Mouse (Mus musculus): Measurements from ENCODE around the gene Xpo6. TPM values are rescaled to one million over a fixed set of nuclear protein-coding genes. Genes with fewer than 3 reads are reported as not detected.

Gene Xpo6
- polyA plus RNA-seq, 1 experiment from 2014 or later = 44.3 TPM

- no peaks in the 10 kb centered on the region for H3K27me3 ChIP-seq (ENCODE audit: control insufficient read depth, insufficient read depth, low read length)
- peak overlapping the region; percentile 4; the same call in 1 of the 2 replicates for H3K27ac ChIP-seq (ENCODE audit: low read depth, low read length)
- WGBS (ENCODE audit: insufficient replicate concordance) = 20% methylated on average over 3 of the region's 3 CpGs
- H3K4me3 ChIP-seq (ENCODE audit: low read depth, low read length) = no peak overlapping the region
- H3K4me1 ChIP-seq (ENCODE audit: control insufficient read depth, insufficient read depth, low read length) = no peaks in the 10 kb centered on the region; the same call in 1 of the 2 replicates
- H3K9ac ChIP-seq (ENCODE audit: low read depth, low read length) = no peak overlapping the region
- H3K9me3 ChIP-seq (replicated peaks; ENCODE audit: control insufficient read depth, low read length) = no peaks in the 10 kb centered on the region
- peaks cover 5% of the 10 kb centered on the region; the same call in 1 of the 2 replicates for H3K36me3 ChIP-seq (ENCODE audit: control insufficient read depth, insufficient read depth, low read length)
- ATAC-seq (replicated peaks; ENCODE audit: insufficient number of reproducible peaks, low FRiP score, low TSS enrichment) = no peak
- no peak overlapping the region for H3K4me2 ChIP-seq
These were observed 32.9 kb downstream of the Xpo6 start for GRCm38 (mm10) chr7:126167426-126167825.

- Histone ChIP-seq H3K4me1 (ENCODE audit: control insufficient read depth, insufficient read depth, low read length) (no peaks in the 10 kb centered on the region; the same call in 1 of the 2 replicates), H3K9ac (ENCODE audit: low read depth, low read length) (no peak overlapping the region), H3K9me3 (replicated peaks; ENCODE audit: control insufficient read depth, low read length) (no peaks in the 10 kb centered on the region), H3K4me2 (no peak overlapping the region), H3K36me3 (ENCODE audit: control insufficient read depth, insufficient read depth, low read length) (peaks cover 3% of the 10 kb centered on the region; the same call in 1 of the 2 replicates), H3K27ac (ENCODE audit: low read depth, low read length) (no peak overlapping the region), H3K27me3 (ENCODE audit: control insufficient read depth, insufficient read depth, low read length) (no peaks in the 10 kb centered on the region), H3K4me3 (ENCODE audit: low read depth, low read length) (no peak overlapping the region)
- ATAC-seq (replicated peaks; ENCODE audit: insufficient number of reproducible peaks, low FRiP score, low TSS enrichment) = no peak
These were observed 33.7 kb downstream of the Xpo6 start for GRCm38 (mm10) chr7:126166571-126166970.

- Histone ChIP-seq H3K9me3 (replicated peaks; ENCODE audit: control insufficient read depth, low read length) (no peaks in the 10 kb centered on the region), H3K36me3 (ENCODE audit: control insufficient read depth, insufficient read depth, low read length) (peaks cover 6% of the 10 kb centered on the region), H3K4me1 (ENCODE audit: control insufficient read depth, insufficient read depth, low read length) (no peaks in the 10 kb centered on the region), H3K4me3 (ENCODE audit: low read depth, low read length) (no peak overlapping the region), H3K9ac (ENCODE audit: low read depth, low read length) (no peak overlapping the region), H3K27ac (ENCODE audit: low read depth, low read length) (no peak overlapping the region), H3K4me2 (no peak overlapping the region), H3K27me3 (ENCODE audit: control insufficient read depth, insufficient read depth, low read length) (no peaks in the 10 kb centered on the region)
- ATAC-seq (replicated peaks; ENCODE audit: insufficient number of reproducible peaks, low FRiP score, low TSS enrichment) = no peak
- WGBS (ENCODE audit: insufficient replicate concordance) = 89% methylated on average over 3 of the region's 3 CpGs
These were observed 42.1 kb downstream of the Xpo6 start for GRCm38 (mm10) chr7:126158238-126158637.

- Histone ChIP-seq H3K9me3 (replicated peaks; ENCODE audit: control insufficient read depth, low read length) (no peaks in the 10 kb centered on the region), H3K27me3 (ENCODE audit: control insufficient read depth, insufficient read depth, low read length) (no peaks in the 10 kb centered on the region), H3K9ac (ENCODE audit: low read depth, low read length) (no peak overlapping the region), H3K4me2 (no peak overlapping the region), H3K27ac (ENCODE audit: low read depth, low read length) (no peak overlapping the region), H3K4me1 (ENCODE audit: control insufficient read depth, insufficient read depth, low read length) (no peaks in the 10 kb centered on the region), H3K36me3 (ENCODE audit: control insufficient read depth, insufficient read depth, low read length) (peaks cover 8% of the 10 kb centered on the region), H3K4me3 (ENCODE audit: low read depth, low read length) (no peak overlapping the region)
- no peak for ATAC-seq (replicated peaks; ENCODE audit: insufficient number of reproducible peaks, low FRiP score, low TSS enrichment)
- 90% methylated on average over 1 of the region's 1 CpGs for WGBS (ENCODE audit: insufficient replicate concordance)
These were observed 44.6 kb downstream of the Xpo6 start for GRCm38 (mm10) chr7:126155746-126156145.

GRCm38 (mm10) chr7:126154731-126155130 lies 45.6 kb downstream of the Xpo6 start:
- H3K27me3 ChIP-seq (ENCODE audit: control insufficient read depth, insufficient read depth, low read length) = no peaks in the 10 kb centered on the region
- peaks cover 4% of the 10 kb centered on the region for H3K36me3 ChIP-seq (ENCODE audit: control insufficient read depth, insufficient read depth, low read length)
- H3K9ac ChIP-seq (ENCODE audit: low read depth, low read length) = no peak overlapping the region
- no peak overlapping the region for H3K4me2 ChIP-seq
- no peak for ATAC-seq (replicated peaks; ENCODE audit: insufficient number of reproducible peaks, low FRiP score, low TSS enrichment)
- H3K9me3 ChIP-seq (replicated peaks; ENCODE audit: control insufficient read depth, low read length) = no peaks in the 10 kb centered on the region
- no peak overlapping the region for H3K4me3 ChIP-seq (ENCODE audit: low read depth, low read length)
- no peaks in the 10 kb centered on the region for H3K4me1 ChIP-seq (ENCODE audit: control insufficient read depth, insufficient read depth, low read length)
- WGBS (ENCODE audit: insufficient replicate concordance) = 93% methylated on average over 5 of the region's 5 CpGs
- no peak overlapping the region for H3K27ac ChIP-seq (ENCODE audit: low read depth, low read length)

- Histone ChIP-seq H3K27ac (ENCODE audit: low read depth, low read length) (no peak overlapping the region), H3K36me3 (ENCODE audit: control insufficient read depth, insufficient read depth, low read length) (peaks cover 7% of the 10 kb centered on the region), H3K9me3 (replicated peaks; ENCODE audit: control insufficient read depth, low read length) (no peaks in the 10 kb centered on the region), H3K4me1 (ENCODE audit: control insufficient read depth, insufficient read depth, low read length) (no peaks in the 10 kb centered on the region), H3K4me2 (no peak overlapping the region), H3K27me3 (ENCODE audit: control insufficient read depth, insufficient read depth, low read length) (no peaks in the 10 kb centered on the region), H3K4me3 (ENCODE audit: low read depth, low read length) (no peak overlapping the region), H3K9ac (ENCODE audit: low read depth, low read length) (no peak overlapping the region)
- no peak for ATAC-seq (replicated peaks; ENCODE audit: insufficient number of reproducible peaks, low FRiP score, low TSS enrichment)
- 89% methylated on average over 4 of the region's 4 CpGs for WGBS (ENCODE audit: insufficient replicate concordance)
These were observed 48.0 kb downstream of the Xpo6 start for GRCm38 (mm10) chr7:126152324-126152723.

GRCm38 (mm10) chr7:126146156-126146555 lies 54.1 kb downstream of the Xpo6 start:
- Histone ChIP-seq H3K36me3 (ENCODE audit: control insufficient read depth, insufficient read depth, low read length) (peaks cover 6% of the 10 kb centered on the region), H3K9ac (ENCODE audit: low read depth, low read length) (no peak overlapping the region), H3K9me3 (replicated peaks; ENCODE audit: control insufficient read depth, low read length) (no peaks in the 10 kb centered on the region), H3K4me1 (ENCODE audit: control insufficient read depth, insufficient read depth, low read length) (peaks cover 8% of the 10 kb centered on the region; the same call in 1 of the 2 replicates), H3K27me3 (ENCODE audit: control insufficient read depth, insufficient read depth, low read length) (no peaks in the 10 kb centered on the region), H3K4me2 (no peak overlapping the region), H3K4me3 (ENCODE audit: low read depth, low read length) (no peak overlapping the region), H3K27ac (ENCODE audit: low read depth, low read length) (no peak overlapping the region)
- WGBS (ENCODE audit: insufficient replicate concordance) = 89% methylated on average over 1 of the region's 1 CpGs
- no peak for ATAC-seq (replicated peaks; ENCODE audit: insufficient number of reproducible peaks, low FRiP score, low TSS enrichment)

- ATAC-seq (replicated peaks; ENCODE audit: insufficient number of reproducible peaks, low FRiP score, low TSS enrichment) = no peak
- Histone ChIP-seq H3K36me3 (ENCODE audit: control insufficient read depth, insufficient read depth, low read length) (peaks cover 9% of the 10 kb centered on the region), H3K4me2 (no peak overlapping the region), H3K4me3 (ENCODE audit: low read depth, low read length) (no peak overlapping the region), H3K9ac (ENCODE audit: low read depth, low read length) (no peak overlapping the region), H3K9me3 (replicated peaks; ENCODE audit: control insufficient read depth, low read length) (no peaks in the 10 kb centered on the region), H3K27me3 (ENCODE audit: control insufficient read depth, insufficient read depth, low read length) (no peaks in the 10 kb centered on the region), H3K4me1 (ENCODE audit: control insufficient read depth, insufficient read depth, low read length) (peaks cover 8% of the 10 kb centered on the region; the same call in 1 of the 2 replicates), H3K27ac (ENCODE audit: low read depth, low read length) (no peak overlapping the region)
- WGBS (ENCODE audit: insufficient replicate concordance) = 87% methylated on average over 2 of the region's 2 CpGs
These were observed 55.9 kb downstream of the Xpo6 start for GRCm38 (mm10) chr7:126144364-126144763.

- H3K27ac ChIP-seq (ENCODE audit: low read depth, low read length) = no peak overlapping the region
These were observed 62.5 kb downstream of the Xpo6 start for GRCm38 (mm10) chr7:126137850-126138249.

More at GRCm38 (mm10) chr7:126137850-126138249, 62.5 kb downstream of the Xpo6 start:
- Histone ChIP-seq H3K9ac (ENCODE audit: low read depth, low read length) (no peak overlapping the region), H3K4me3 (ENCODE audit: low read depth, low read length) (no peak overlapping the region), H3K4me1 (ENCODE audit: control insufficient read depth, insufficient read depth, low read length) (no peaks in the 10 kb centered on the region), H3K27me3 (ENCODE audit: control insufficient read depth, insufficient read depth, low read length) (no peaks in the 10 kb centered on the region), H3K4me2 (no peak overlapping the region), H3K9me3 (replicated peaks; ENCODE audit: control insufficient read depth, low read length) (no peaks in the 10 kb centered on the region), H3K36me3 (ENCODE audit: control insufficient read depth, insufficient read depth, low read length) (peaks cover 3% of the 10 kb centered on the region; the same call in 1 of the 2 replicates)
- ATAC-seq (replicated peaks; ENCODE audit: insufficient number of reproducible peaks, low FRiP score, low TSS enrichment) = no peak
- 89% methylated on average over 5 of the region's 5 CpGs for WGBS (ENCODE audit: insufficient replicate concordance)
